Comparison of ENCODE assay signal across 8 mouse cellular contexts in genomic region chr17:11611459-11611858, GRCm38 (mm10).
DNase-seq lines count a peak whose midpoint lies in the region; ATAC-seq and TF ChIP-seq lines count a peak whose summit lies in the region.

No protein-coding gene starts in this region.

- H3K4me3 ChIP-seq in kidney, adult 2 months (ENCODE audit: insufficient read depth, low read depth, low read length): no peak overlapping the region
- no peak overlapping the region for H3K4me3 ChIP-seq in kidney, embryonic 16.5 days (ENCODE audit: low read length)
- no peak overlapping the region for H3K4me3 ChIP-seq in cortical plate, adult 2 months (ENCODE audit: insufficient read depth, low read length)

- no peak for ATAC-seq in kidney, embryonic 16.5 days (ENCODE audit: low FRiP score, low TSS enrichment)
- no peak for ATAC-seq in activated CD4-positive, CD25-positive, alpha-beta regulatory T cell, adult 4 months

- H3K27me3 ChIP-seq in kidney, adult 2 months (replicated peaks; ENCODE audit: control insufficient read depth, insufficient read depth, low read length): no peaks in the 10 kb centered on the region
- no peaks in the 10 kb centered on the region for H3K27me3 ChIP-seq in kidney, embryonic 16.5 days (ENCODE audit: insufficient read depth, low read length)

- no peak for TF ChIP-seq POLR2A in kidney, adult 2 months (IDR thresholded peaks at IDR 0.05; ENCODE audit: low read depth, low read length)
- TF ChIP-seq POLR2A in cortical plate, adult 2 months (IDR thresholded peaks at IDR 0.05; ENCODE audit: extremely low read depth, insufficient read depth, low read length): no peak

- H3K9ac ChIP-seq in kidney, embryonic 16.5 days (replicated peaks; ENCODE audit: low read length): no peak overlapping the region

- no peak overlapping the region for H3K27ac ChIP-seq in kidney, adult 2 months (ENCODE audit: insufficient read depth, low read depth, low read length)
- H3K27ac ChIP-seq in kidney, embryonic 16.5 days (ENCODE audit: low read length): no peak overlapping the region
- H3K27ac ChIP-seq in cortical plate, adult 2 months (ENCODE audit: insufficient read depth, low read length): no peak overlapping the region

- peaks cover 13% of the 10 kb centered on the region; the same call in 1 of the 2 replicates for H3K4me1 ChIP-seq in kidney, adult 2 months (ENCODE audit: control insufficient read depth, insufficient read depth, low read length)
- peaks cover 12% of the 10 kb centered on the region for H3K4me1 ChIP-seq in kidney, embryonic 16.5 days (ENCODE audit: insufficient read depth, low read length)
- H3K4me1 ChIP-seq in cortical plate, adult 2 months (ENCODE audit: control insufficient read depth, insufficient read depth, low read length): peaks cover 4% of the 10 kb centered on the region

- no peaks in the 10 kb centered on the region for H3K9me3 ChIP-seq in kidney, embryonic 16.5 days (ENCODE audit: low read length)

- H3K36me3 ChIP-seq in kidney, adult 2 months (ENCODE audit: control insufficient read depth, insufficient read depth, low read length): no peaks in the 10 kb centered on the region
- no peaks in the 10 kb centered on the region for H3K36me3 ChIP-seq in kidney, embryonic 16.5 days (ENCODE audit: insufficient read depth, low read length)

- WGBS in kidney, adult 2 months: 4% methylated on average over 7 of the region's 7 CpGs
- WGBS in kidney, embryonic 16.5 days: 13% methylated on average over 7 of the region's 7 CpGs

- TF ChIP-seq CTCF in kidney, adult 2 months (conservative IDR thresholded peaks at IDR 0.05; ENCODE audit: insufficient read depth, insufficient read length, low read depth, low read length): peak; percentile 79
- TF ChIP-seq CTCF in cortical plate, adult 2 months (IDR thresholded peaks at IDR 0.05; ENCODE audit: extremely low read depth, insufficient read depth, low read length): peak; percentile 87

- DNase-seq in kidney, adult 2 months: peak; percentile 69
- DNase-seq in ZHBTc4 (ENCODE audit: low read depth, low spot score): peak; percentile 52
- DNase-seq in heart, postnatal 10 days: peak; percentile 41 to 70
- DNase-seq in layer of hippocampus, postnatal 14 days (ENCODE audit: low spot score in 2 of 2): peak; percentile 72 to 75
- DNase-seq in mesoderm, embryonic 11.5 days (ENCODE audit: low read depth, low spot score): peak; percentile 68

- intact Hi-C loops in heart, postnatal 10 days (cut with DNase I): no loop called here

- H3K4me2 ChIP-seq in kidney, embryonic 16.5 days (replicated peaks; ENCODE audit: low read depth, low read length): no peak overlapping the region
